Mouse (Mus musculus): ENCODE data around the gene Hmg20a. TPM values are rescaled to one million over a fixed set of nuclear protein-coding genes. Genes with fewer than 3 reads are reported as not detected.

The Hmg20a gene
- total RNA-seq, 2 experiments from 2014 or later: 4.0 to 10.9 TPM

DNA sequence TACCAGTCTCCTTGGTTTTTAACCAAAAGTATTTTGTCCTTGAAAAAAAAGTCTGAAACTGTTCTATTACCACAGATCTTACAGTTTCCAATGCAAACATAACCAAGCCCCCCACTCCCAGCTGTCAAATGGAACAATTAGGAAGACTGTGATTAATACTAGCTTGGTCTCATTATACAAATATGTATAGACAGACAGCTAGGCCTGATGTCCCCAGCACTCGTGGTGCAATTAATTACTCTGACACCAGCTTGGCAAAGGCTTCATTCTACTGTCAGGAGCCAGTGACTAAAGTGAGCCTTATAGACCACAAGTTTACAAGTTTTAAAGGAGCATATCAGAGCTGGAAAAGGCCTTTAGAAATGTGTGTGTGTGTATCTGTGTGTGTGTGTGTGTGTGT is 74.5 kb downstream of the Hmg20a start:
- ATAC-seq (replicated peaks; ENCODE audit: low FRiP score, poor library complexity, severe bottlenecking): no peak

GRCm38 (mm10) chr9:56495088-56495487 is 76.7 kb downstream of the Hmg20a start:
- ATAC-seq (replicated peaks; ENCODE audit: low FRiP score, poor library complexity, severe bottlenecking): no peak

DNA sequence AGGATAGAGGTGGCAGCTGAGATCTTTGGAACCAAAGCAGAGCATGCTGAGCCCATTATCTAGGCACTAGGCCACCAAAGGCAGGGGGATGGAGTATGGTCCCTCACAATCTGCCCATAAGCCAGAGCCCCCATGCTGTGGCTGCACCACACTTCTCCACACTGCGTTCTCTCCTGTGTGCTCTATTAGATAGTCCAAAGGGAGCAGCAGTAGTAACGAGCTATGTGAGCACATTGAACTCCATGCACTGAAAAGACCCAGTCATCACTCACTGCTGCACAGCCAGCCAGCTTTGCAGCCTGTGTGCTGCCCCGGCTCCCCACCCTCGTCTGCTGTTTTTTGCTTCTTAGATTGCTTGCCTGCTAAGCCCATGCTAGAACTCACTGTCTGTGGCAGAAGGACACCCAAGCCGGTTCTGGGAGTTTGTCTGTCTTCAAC is 77.4 kb downstream of the Hmg20a start:
- ATAC-seq (replicated peaks; ENCODE audit: low FRiP score, poor library complexity, severe bottlenecking): no peak

DNA sequence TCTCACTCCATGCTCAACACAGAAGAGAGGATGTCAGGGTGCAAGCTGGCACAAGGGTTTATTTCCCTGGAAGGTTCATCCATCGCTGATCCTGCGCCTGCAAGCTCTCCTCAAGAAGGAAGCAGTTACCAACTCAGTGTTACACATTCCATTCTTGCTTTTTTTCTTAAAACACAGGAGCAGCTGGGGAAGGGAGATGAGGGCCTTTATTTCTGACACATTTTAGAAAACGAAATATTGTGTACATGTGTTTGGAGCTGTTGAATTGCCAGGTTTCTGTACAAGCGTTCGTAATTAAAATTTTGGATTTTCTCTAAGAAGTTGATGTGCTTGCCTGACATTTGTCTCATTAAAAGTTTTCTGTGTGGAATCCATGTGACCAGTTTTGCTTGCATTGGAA is 78.2 kb downstream of the Hmg20a start:
- no peak for ATAC-seq (replicated peaks; ENCODE audit: low FRiP score, poor library complexity, severe bottlenecking)

DNA sequence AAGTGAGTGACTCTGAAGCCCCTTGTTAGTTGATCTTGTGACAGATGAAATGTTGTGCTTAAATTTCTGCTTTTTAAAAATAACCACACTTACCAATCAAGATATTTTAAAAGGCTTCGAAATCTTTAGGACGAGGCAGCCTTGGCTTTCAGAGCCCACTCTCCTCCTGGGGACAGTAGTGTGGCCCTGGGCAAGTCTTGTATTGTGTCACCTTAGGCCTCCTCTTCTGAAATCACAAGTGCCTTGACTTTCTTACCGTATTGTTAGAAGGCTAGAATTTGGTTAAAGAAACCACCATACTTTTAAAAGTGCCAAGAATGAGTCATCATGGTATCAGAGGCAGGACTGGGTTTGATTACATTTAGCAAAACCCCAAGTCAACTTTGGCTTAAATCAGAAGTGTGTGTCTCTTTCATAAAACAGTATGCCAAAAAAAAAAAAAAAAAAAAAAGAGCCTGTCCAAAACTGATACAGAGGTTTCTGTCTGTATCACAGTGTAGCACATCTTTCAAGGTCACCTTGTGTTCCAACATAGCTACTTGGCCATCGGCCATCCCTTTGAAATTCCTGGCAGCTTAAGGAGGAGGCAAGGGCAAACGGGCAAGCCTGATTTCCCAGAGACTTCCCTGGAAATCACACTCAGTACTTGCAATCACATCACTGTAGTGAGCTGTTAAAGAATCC is 78.9 kb downstream of the Hmg20a start:
- ATAC-seq (replicated peaks; ENCODE audit: low FRiP score, poor library complexity, severe bottlenecking): no peak

DNA sequence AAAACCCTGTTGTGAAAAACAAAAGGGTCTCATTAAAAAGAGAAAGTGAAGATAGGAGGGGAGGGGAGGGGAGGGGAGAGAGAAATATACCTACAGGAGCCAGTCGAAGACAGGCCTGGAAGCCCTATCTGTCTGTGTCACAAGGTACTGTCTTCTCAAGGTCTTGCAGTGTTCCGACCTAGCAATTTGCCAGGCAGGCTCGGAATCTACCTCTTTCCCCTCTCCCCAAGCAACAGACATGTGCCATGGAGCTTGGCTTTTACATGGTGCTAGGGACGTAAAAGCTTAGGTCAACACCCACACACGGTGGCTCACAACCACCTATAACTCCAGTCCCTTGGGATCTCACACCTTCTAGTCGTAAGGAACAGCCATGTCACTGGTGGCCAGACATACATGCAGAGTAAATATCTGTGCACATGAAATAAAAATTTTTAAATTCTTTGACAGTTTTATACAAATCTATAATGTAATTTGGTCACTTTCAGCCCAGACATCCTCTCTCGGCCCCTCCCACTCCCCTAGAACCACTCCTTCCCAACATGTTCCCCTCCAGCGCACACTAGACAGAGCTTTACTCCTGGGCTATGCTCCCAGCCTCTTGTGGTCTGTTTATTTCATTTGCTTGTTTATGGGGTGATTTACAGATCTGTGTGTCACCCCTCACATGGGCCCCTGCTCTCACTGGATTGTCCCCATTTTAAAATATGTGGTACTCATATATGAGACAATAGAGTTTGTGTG is 81.1 kb downstream of the Hmg20a start:
- no peak for ATAC-seq (replicated peaks; ENCODE audit: low FRiP score, poor library complexity, severe bottlenecking)

- no peak for ATAC-seq (replicated peaks; ENCODE audit: low FRiP score, poor library complexity, severe bottlenecking)
These were observed 82.6 kb downstream of the Hmg20a start for GRCm38 (mm10) chr9:56500893-56501590.

- no peak for ATAC-seq (replicated peaks; ENCODE audit: low FRiP score, poor library complexity, severe bottlenecking)
These were observed 83.5 kb downstream of the Hmg20a start for GRCm38 (mm10) chr9:56501721-56502542.

DNA sequence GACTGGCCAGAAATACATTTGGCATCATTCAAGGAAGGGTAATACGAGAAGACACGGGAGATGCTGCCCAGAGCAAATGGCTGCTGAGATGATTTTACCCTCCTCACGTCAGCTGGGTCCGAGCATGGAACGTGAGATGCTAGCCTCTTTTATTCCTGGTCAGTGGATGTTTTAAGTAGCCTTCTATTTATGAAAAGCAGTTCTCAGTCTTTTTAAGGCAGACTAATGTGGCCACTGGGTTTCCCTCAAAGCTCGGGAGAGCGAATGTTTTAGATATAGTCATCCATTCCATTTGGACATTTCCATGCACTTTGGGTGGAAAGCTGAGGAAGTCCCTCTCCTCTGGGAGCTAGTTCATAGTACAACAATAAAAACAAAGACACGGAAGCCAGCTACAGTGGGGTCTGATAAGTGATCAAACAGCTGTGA is 84.1 kb downstream of the Hmg20a start:
- ATAC-seq (replicated peaks; ENCODE audit: low FRiP score, poor library complexity, severe bottlenecking): no peak

GRCm38 (mm10) chr9:56503621-56504500 is 85.5 kb downstream of the Hmg20a start:
- ATAC-seq (replicated peaks; ENCODE audit: low FRiP score, poor library complexity, severe bottlenecking): no peak

DNA sequence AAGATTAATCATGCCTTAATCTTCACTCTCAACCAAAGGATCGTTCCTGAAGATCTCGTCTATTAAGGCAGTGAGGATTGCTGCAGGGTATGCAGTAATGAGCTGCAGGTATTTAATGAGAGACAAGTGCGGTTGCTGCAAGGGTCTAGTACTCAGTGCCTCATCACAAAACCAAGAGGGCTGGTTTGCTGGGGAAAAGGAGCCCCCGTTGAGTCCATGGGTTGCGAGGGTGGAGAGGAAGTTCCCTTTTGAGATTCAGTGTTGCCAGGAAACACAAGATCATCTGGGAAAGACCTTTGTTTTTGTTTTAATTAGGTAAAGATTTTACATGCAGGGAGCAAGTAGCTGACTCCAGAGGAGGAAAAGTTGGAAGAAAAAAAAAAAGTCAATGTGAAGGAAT is 86.1 kb downstream of the Hmg20a start:
- no peak for ATAC-seq (replicated peaks; ENCODE audit: low FRiP score, poor library complexity, severe bottlenecking)

- no peak for ATAC-seq (replicated peaks; ENCODE audit: low FRiP score, poor library complexity, severe bottlenecking)
These were observed 86.8 kb downstream of the Hmg20a start for GRCm38 (mm10) chr9:56505083-56505792.

DNA sequence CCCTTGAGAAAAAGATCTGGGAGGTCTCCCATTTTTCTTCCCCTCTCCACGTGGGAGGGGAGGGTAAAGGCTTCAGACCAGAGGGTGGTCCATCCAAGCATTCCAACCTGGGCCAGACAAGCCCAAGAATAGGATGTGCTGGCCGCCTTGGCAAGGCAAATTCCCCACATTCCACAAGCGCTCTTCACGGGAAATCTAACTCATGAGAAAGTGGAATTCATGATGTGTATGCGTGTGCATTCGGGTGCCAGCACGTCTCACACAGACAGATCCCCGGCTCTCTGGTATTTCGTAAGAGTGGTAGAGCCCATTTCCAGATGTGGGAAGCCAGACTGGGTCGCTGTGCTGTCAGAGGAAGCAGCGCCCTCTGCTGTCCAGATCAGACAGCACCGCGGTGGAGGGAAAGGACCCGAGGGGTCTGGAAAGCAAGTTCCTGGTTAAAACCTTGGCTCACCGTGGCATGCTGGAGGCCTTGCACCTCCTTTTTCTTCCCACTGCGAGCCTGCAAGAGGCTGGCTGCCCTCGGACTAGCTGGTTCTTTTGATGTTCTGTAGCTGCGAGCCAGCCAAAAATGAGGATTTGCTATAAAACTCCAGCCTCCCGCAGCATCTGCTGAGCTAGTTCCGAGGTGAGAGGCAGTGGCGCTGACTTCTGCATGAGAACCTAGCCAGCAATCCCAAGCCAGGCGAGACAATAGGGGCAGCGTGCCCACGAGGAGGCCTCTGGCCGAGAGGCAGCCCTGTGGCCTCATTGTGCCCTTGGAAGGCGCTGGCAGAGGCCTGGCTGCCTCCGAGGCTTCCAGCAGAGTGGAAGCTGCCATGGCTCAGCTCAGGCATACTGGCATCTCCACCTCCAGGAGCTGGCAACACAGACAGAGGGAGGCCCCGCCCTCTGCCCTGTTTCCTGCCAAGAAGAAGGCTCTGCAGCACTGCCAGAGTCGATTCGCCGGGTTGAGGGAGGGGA is 87.7 kb downstream of the Hmg20a start:
- ATAC-seq (replicated peaks; ENCODE audit: low FRiP score, poor library complexity, severe bottlenecking): 0 out of 2 replicates have a peak, but pooled peaks have one; percentile 34

GRCm38 (mm10) chr9:56506931-56507681 is 88.7 kb downstream of the Hmg20a start:
- no peak for ATAC-seq (replicated peaks; ENCODE audit: low FRiP score, poor library complexity, severe bottlenecking)

DNA sequence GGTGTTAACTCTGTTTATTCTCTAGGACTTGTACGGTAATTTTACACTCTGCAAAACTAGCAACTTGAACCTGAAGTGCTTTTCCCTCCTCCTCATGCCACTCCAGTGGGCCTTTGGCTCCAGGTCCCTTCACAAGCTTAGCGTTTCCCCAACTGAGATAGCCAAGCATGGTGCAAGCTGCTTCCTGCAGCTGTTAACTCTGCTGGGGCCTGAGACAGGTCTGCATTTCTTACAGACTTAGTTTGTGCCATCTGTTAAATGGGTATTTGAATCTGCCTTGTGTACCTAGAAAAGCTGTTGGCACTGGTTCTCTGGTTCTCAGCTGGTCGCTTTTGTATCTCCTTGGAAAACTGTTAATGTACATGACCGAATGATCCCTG is 89.3 kb downstream of the Hmg20a start:
- no peak for ATAC-seq (replicated peaks; ENCODE audit: low FRiP score, poor library complexity, severe bottlenecking)

DNA sequence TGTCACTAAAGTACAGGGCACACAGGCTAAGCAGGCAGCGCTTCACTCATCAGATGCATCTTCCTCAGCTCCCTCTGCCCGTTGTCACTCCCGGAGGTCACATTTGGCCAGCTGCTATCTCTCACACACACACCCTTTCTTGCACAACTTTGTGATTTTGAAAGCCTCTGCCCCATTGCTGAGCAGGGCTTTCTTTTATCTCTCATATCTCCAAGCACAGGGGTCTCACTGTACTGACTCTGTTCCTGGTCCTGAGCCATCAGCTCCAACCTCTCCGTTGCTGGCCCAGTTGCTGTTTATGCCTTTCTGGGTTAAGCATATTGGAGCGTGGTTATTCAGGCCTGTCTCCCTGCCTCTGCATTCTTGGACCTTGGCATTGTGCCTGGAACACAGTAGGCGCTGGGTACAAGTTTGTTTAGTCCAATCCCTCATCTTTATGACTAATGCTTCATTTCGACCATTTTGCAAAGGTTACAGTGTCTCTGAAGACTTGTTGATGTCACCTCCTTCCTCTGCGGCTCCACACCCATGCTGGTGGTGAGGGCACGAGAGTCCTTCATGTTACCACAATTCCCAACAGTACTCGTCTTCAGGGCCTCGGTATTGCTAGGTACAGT is 90.5 kb downstream of the Hmg20a start:
- no peak for ATAC-seq (replicated peaks; ENCODE audit: low FRiP score, poor library complexity, severe bottlenecking)
